Mouse (Mus musculus) cerebellum, adult 18-20 months (tissue): ENCODE measurements at regions not wholly inside any gene's neighbourhood (a gene's known extent, or its start where the extent isn't known, plus 50 kb on each side); places are given as distances from the start of the nearest gene placed in this dataset.

ENCODE experiments used
- DNase-seq, 2 experiments: peaks; one replicate each; pipeline ENCODE4 v3.0.0; 2021

- no peak for DNase-seq
These were observed 55.9 kb upstream of the Fam19a1 start for GRCm38 (mm10) chr6:96057011-96057410.

- DNase-seq, result no peak
These were observed 55.3 kb upstream of the Fam19a1 start for GRCm38 (mm10) chr6:96057575-96058159.

GRCm38 (mm10) chr6:96061979-96062378, 51.0 kb upstream of the Fam19a1 start:
- peak in 1 of 2 experiments; percentile 3 for DNase-seq
